Mouse (Mus musculus): ENCODE results near the gene Acsl1. TPM values are rescaled to one million over a fixed set of nuclear protein-coding genes. Genes with fewer than 3 reads are reported as not detected.
A peak's percentile ranks its signal among the peaks of the same experiment; 100 is the strongest.

Gene Acsl1
- total RNA-seq, 2 experiments from 2014 or later, result 40.5 to 41.7 TPM

GRCm38 (mm10) chr8:46474634-46475033 lies 3.8 kb downstream of the Acsl1 start:
- intact Hi-C loops (cut with DNase I), result loop anchor here (10.0 kb wide), 1 partner anchor 160 kb away; no protein-coding TSS in a partner anchor
- no peak for DNase-seq

DNA sequence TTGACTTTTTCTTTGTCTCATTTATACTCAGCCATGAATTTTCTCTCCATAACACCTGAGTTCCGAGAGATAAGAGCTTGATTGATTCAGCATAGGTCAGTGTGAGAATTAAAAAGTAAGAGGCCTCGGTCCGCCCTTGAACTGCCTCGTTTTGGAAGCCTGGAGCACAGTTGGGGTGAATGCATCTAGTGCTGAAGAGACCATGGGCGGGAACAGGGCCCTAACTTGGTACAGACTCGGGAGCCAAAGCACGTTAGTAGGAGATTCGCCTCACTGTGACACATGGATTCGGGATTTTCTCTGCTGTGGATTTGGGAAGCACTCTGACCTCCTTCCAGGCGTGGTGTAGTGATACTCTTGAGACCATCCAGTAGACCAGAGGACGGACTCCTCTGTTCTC lies 4.6 kb downstream of the Acsl1 start:
- DNase-seq, result no peak
- intact Hi-C loops (cut with DNase I), result loop anchor here (10.0 kb wide), 1 partner anchor 161 kb away; no protein-coding TSS in a partner anchor

DNA sequence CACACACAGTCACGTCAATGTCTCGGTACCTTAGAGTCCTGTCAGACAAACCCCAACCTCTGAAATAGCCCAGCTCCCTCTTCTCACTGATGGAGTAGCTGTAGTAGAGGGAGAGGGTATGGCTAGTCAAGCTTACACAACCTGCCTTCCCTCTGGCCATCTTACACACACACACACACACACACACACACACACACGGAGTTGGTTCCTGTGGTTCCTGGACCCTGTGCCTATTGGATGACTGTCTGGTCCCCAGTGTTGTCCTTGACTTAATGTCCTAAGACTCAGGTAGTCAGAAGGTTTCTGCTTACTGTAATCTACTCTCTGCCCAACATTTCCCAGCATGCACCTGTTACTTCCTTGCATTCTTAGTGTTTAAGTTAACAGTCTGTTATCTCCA lies 5.1 kb downstream of the Acsl1 start:
- no peak for DNase-seq
- intact Hi-C loops (cut with DNase I), result loop anchor here (10.0 kb wide), 1 partner anchor 161 kb away; no protein-coding TSS in a partner anchor

DNA sequence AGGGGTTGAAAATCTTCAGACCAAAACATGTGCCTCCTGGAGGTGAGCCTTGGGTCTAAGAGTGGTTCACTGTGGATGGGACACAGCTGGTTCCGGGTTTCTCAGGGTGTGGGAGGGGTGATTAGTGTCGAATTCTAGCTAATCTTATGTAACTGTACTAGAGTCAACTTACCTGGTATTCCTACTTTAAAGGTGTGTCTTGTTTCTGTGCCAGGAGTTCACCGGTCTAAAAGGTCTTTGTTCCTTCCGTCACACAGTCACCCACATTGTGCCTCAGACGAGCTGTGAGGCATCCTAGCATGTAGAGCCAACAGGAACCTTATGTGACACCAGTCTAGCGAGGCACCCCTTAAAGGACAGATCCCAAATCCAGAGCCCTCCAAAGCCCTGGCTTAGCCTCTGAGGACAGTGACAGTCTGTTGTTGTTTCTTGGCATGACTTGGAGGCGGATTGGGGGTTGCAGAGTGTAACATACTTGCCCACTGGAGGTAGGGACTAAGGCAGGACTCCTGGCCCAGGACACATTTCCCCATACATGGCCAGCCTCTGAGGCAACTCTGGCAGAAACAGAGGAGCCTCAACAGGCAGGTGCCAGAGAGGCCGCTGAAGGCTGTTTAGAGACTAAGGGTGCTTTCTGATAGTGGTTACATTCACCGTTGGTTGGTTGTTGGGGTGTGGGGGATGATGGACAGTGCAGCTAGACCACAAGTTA lies 7.1 kb downstream of the Acsl1 start:
- DNase-seq, result no peak
- intact Hi-C loops (cut with DNase I), result loop anchor here (10.0 kb wide), 1 partner anchor 163 kb away; no protein-coding TSS in a partner anchor

GRCm38 (mm10) chr8:46478783-46479182 lies 7.9 kb downstream of the Acsl1 start:
- no peak for DNase-seq
- intact Hi-C loops (cut with DNase I), result loop anchor here (10.0 kb wide), 1 partner anchor 164 kb away; no protein-coding TSS in a partner anchor

GRCm38 (mm10) chr8:46479794-46480532 lies 9.1 kb downstream of the Acsl1 start:
- peak; percentile 36 for DNase-seq
- intact Hi-C loops (cut with DNase I), result loop anchor here (10.0 kb wide), 1 partner anchor 165 kb away; no protein-coding TSS in a partner anchor

GRCm38 (mm10) chr8:46480533-46480900 lies 9.7 kb downstream of the Acsl1 start:
- intact Hi-C loops (cut with DNase I), result no loop called here

GRCm38 (mm10) chr8:46482771-46483170 lies 11.9 kb downstream of the Acsl1 start:
- no peak for DNase-seq
- intact Hi-C loops (cut with DNase I), result no loop called here

More at GRCm38 (mm10) chr8:46480533-46480900, 9.7 kb downstream of the Acsl1 start:
- no peak for DNase-seq

- intact Hi-C loops (cut with DNase I), result no loop called here
- no peak for DNase-seq
Observed at GRCm38 (mm10) chr8:46483247-46483646, 12.4 kb downstream of the Acsl1 start.

DNA sequence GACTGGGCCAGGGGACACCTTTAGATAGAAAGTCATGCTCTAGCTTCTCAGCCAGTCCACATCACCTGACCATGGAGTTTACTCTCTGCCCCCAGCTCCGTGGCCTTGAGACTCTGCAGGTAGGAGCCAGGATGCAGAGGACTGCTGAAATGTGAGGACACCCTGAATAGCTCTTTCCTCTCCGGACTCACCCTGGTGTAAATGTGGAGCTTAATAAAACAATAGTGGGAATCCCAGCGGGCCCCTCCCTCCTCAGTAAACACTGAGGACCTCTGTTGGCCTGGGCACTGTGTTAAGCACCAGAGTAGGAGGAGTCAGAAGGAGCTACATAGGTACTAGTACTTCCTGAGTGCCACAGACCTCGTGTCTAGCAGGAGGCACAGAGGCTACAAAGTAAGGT lies 13.2 kb downstream of the Acsl1 start:
- no peak for DNase-seq
- intact Hi-C loops (cut with DNase I), result no loop called here

GRCm38 (mm10) chr8:46484931-46485463 lies 14.2 kb downstream of the Acsl1 start:
- intact Hi-C loops (cut with DNase I), result no loop called here
- no peak for DNase-seq

- intact Hi-C loops (cut with DNase I), result no loop called here
- DNase-seq, result no peak
Observed at GRCm38 (mm10) chr8:46488085-46488561, 17.3 kb downstream of the Acsl1 start.

GRCm38 (mm10) chr8:46489196-46489595 lies 18.4 kb downstream of the Acsl1 start:
- intact Hi-C loops (cut with DNase I), result no loop called here
- DNase-seq, result no peak

DNA sequence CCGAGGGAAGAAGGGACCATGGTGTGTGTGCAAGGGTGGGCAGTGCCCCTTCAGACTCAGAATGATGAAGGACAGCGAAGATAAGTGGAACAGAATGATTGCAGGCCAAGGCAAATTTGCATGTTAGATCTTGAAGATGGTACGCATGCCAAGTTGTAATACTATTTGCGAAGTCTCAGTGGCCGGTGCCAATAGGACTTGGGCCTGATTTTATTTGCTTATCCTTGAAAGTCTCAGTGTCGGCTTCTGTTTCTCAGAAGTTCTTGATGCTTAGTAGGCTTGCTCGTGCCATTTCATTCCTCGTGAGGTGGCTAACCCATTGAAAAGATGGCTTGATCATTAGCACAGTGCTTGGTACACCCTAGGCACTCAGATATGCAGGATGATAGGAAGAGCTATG lies 19.4 kb downstream of the Acsl1 start:
- intact Hi-C loops (cut with DNase I), result no loop called here

DNA sequence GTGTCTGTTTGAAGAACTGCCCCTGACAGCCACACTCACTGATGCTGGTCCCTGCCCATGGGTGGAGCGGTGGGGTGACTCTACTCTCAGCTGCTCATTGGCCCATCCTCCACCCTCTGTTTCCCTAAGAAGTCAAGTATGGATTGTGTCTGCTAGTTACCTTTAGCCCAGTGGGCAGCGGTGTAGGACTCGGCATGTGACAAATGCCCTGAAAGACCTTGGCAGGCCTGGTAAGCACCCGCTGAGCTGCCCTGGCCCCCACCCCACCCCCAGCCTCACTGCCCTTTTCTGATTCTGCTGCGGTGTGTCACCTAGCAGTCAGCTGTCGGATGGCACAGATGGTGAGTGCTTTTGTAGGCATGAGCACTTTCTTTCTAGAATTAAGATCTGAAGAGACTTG lies 20.0 kb downstream of the Acsl1 start:
- DNase-seq, result peak; percentile 38
- intact Hi-C loops (cut with DNase I), result no loop called here

More for the DNA sequence above, 19.4 kb downstream of the Acsl1 start:
- no peak for DNase-seq

DNA sequence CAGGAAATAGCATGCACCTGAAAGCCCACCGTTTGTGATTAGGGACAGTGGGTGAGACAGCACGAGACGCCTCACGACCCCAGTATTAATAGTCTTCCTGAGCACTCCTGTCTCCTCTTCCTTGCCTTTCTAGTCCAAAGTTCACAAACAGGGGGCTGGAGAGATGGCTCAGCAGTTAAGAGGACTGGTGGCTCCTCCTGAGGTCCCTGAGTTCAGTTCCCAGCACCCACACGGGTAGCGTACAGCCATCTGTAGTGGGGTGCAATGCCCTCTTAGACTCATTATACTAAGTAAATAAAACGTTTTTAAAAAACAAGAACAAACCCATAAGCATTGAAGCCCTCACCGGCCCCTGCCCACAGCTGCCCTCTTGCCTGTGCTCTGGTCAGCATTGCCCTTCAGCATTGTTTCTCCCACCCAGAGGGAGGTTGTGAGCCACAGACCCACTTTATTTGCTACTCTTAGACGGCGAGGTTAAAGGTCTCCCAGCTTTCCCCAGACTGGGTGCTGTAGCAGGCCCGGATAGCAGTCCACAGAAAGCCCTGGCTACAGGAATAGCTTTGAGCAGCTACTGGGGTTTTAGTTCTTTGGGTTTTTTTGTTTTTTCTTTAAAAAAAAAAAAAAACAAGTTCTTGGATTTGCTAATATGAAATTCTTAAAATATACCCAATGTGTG lies 22.8 kb downstream of the Acsl1 start:
- intact Hi-C loops (cut with DNase I), result no loop called here

GRCm38 (mm10) chr8:46496852-46497251 lies 26.0 kb downstream of the Acsl1 start:
- intact Hi-C loops (cut with DNase I), result no loop called here
- no peak for DNase-seq

More for the DNA sequence above, 22.8 kb downstream of the Acsl1 start:
- no peak for DNase-seq

DNA sequence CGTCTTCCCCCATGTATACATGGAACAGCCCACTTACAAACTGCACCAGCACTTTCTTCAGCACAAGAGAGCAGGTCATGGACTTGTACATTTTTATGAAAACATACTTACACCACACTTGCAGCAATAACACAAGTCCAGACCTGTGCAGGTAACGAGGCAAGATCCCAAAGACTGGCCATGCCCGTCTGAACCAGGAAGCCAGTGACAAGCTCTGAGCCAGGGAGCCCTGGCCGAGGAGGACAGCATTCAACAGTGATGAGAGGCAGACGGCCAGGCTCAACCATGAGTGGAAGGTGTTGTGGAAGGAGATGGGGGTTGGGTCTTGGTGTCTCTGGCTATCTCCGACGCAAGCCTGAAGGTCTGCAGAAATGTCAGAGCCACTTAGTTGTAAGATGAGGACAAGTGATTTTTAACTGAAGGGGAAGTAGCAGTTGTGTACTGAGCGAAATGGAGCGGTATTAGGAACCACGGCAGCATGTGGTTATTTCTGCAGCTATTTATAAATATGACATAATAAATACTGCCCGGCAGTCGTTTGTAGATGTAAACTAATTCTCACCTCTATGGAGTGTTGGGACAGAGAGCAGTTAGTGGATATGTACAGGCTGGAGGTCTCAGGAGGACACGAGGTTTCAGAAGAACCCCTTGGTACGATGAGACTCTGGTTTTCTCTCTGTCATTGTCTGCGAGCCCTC lies 26.6 kb downstream of the Acsl1 start:
- DNase-seq, result no peak
- intact Hi-C loops (cut with DNase I), result no loop called here

- DNase-seq, result no peak
- intact Hi-C loops (cut with DNase I), result no loop called here
Observed at GRCm38 (mm10) chr8:46499376-46500061, 28.7 kb downstream of the Acsl1 start.
